Mouse (Mus musculus): ENCODE measurements around the gene Mycl. TPM values are rescaled to one million over a fixed set of nuclear protein-coding genes. Genes with fewer than 3 reads are reported as not detected.
A peak's percentile ranks its signal among the peaks of the same experiment; 100 is the strongest.
"Not testable (repeated sequence)": the region's sequence is repeated elsewhere in the genome, so short reads cannot be mapped to it uniquely, and the experiment has no call there.

Mycl gene
- polyA plus RNA-seq, 1 experiment from 2014 or later: 34.1 TPM

DNA sequence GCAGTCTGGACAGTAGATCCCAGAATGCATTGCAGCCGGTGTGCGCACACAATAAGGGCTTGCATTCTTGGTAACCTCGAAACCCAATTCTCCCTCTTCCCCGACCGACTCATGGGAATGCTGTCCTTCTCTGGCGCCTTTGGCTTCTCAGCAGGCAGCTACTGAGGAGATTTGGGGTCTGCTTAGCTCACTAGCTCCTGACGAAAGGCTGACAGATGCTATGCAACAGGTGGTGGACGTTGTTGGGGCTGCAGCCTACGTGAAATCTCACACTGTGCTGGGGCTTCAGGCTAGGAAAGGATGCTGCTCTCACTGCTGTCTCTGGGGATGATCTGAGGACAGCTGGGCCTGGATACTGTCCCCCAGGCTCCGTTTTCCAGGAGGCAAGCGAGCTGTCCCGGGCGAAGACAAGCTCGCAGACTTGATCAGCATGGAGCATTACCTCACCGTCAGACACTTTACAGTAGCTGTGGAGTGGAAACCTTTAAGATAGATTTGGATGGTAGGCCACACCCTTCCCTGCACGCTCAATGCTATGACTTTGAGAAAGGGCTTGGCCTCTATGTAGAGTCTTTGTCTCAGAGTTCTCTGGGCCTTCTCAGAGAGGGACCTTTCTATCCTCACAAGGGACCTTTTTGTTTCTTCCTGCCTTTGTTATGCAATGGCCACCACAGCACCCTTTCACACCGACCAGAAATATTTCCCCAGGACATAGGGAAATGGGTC lies 5.3 kb downstream of the Mycl start:
- Histone ChIP-seq H3K27me3 (replicated peaks; ENCODE audit: control insufficient read depth, insufficient read depth, low read length) (no peaks in the 10 kb centered on the region), H3K36me3 (ENCODE audit: control insufficient read depth, insufficient read depth, low read length) (no peaks in the 10 kb centered on the region), H3K4me2 (ENCODE audit: low read length) (peak overlapping the region; percentile 63; the same call in 1 of the 2 replicates), H3K27ac (ENCODE audit: low read depth, low read length) (peak overlapping the region; percentile 13; the same call in 1 of the 2 replicates), H3K4me3 (ENCODE audit: low read length) (no peak overlapping the region), H3K9me3 (ENCODE audit: control insufficient read depth, low read length) (no peaks in the 10 kb centered on the region), H3K4me1 (ENCODE audit: control insufficient read depth, insufficient read depth, low read depth, low read length) (peaks cover 31% of the 10 kb centered on the region), H3K9ac (ENCODE audit: low read depth, low read length) (peak overlapping the region; percentile 64; the same call in 1 of the 2 replicates)
- 14% methylated on average over 17 of the region's 17 CpGs for WGBS
- ATAC-seq: no peak

GRCm38 (mm10) chr4:123005054-123005966 lies 9.9 kb downstream of the Mycl start:
- H3K9me3 ChIP-seq (ENCODE audit: control insufficient read depth, low read length): no peaks in the 10 kb centered on the region
- no peaks in the 10 kb centered on the region for H3K27me3 ChIP-seq (replicated peaks; ENCODE audit: control insufficient read depth, insufficient read depth, low read length)
- H3K27ac ChIP-seq (ENCODE audit: low read depth, low read length): no peak overlapping the region
- no peak overlapping the region for H3K9ac ChIP-seq (ENCODE audit: low read depth, low read length)
- no peak overlapping the region for H3K4me3 ChIP-seq (ENCODE audit: low read length)
- 51% methylated on average over 15 of the region's 15 CpGs for WGBS
- no peak overlapping the region for H3K4me2 ChIP-seq (ENCODE audit: low read length)
- H3K36me3 ChIP-seq (ENCODE audit: control insufficient read depth, insufficient read depth, low read length): no peaks in the 10 kb centered on the region
- no peak for ATAC-seq
- H3K4me1 ChIP-seq (ENCODE audit: control insufficient read depth, insufficient read depth, low read depth, low read length): peaks cover 12% of the 10 kb centered on the region

GRCm38 (mm10) chr4:123012501-123012900 lies 17.0 kb downstream of the Mycl start:
- H3K36me3 ChIP-seq (ENCODE audit: control insufficient read depth, insufficient read depth, low read length); H3K9me3 ChIP-seq (ENCODE audit: control insufficient read depth, low read length); H3K4me3 ChIP-seq (ENCODE audit: low read length); H3K4me2 ChIP-seq (ENCODE audit: low read length); H3K9ac ChIP-seq (ENCODE audit: low read depth, low read length); ATAC-seq; H3K27me3 ChIP-seq (replicated peaks; ENCODE audit: control insufficient read depth, insufficient read depth, low read length): not testable (repeated sequence)
- peaks cover 30% of the 10 kb centered on the region for H3K4me1 ChIP-seq (ENCODE audit: control insufficient read depth, insufficient read depth, low read depth, low read length)
- 82% methylated on average over 4 of the region's 4 CpGs for WGBS
- H3K27ac ChIP-seq (ENCODE audit: low read depth, low read length): peak overlapping the region; percentile 89

DNA sequence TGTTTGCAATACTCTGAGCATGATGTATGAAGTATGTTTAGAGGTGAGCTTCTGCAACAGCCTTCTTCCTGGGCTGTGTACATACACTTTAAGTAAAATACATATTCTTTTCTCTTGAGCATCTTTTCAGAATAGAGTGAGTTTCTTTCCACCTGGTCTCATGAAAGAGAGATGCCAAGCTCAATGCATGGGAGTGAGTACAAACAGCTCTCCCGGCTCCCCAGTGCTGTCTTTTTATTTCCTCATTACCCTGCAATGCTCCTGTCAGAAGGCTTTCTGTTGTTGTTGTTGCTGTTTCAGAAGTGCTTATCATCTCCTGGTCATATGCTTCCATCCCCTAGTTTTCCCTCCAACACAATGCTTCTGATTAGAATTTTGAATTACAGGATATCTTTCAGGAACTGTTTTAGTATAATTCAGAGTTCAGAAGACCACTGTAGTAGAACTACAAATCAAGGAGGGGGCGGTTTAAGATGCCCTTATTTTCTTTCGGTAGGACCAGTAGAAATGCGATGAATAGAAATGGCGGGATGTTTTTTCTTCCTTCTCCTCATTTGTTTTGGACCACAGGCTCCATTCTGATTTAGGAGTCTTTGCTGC lies 18.0 kb downstream of the Mycl start:
- no peaks in the 10 kb centered on the region for H3K27me3 ChIP-seq (replicated peaks; ENCODE audit: control insufficient read depth, insufficient read depth, low read length)
- peak overlapping the region; percentile 38 for H3K4me2 ChIP-seq (ENCODE audit: low read length)
- no peaks in the 10 kb centered on the region for H3K9me3 ChIP-seq (ENCODE audit: control insufficient read depth, low read length)
- H3K9ac ChIP-seq (ENCODE audit: low read depth, low read length): peak overlapping the region; percentile 10; the same call in 1 of the 2 replicates
- no peak overlapping the region for H3K4me3 ChIP-seq (ENCODE audit: low read length)
- peak overlapping the region; percentile 89 for H3K27ac ChIP-seq (ENCODE audit: low read depth, low read length)
- H3K36me3 ChIP-seq (ENCODE audit: control insufficient read depth, insufficient read depth, low read length): no peaks in the 10 kb centered on the region
- peak; percentile 0; the same call in 1 of the 2 replicates for ATAC-seq
- peaks cover 38% of the 10 kb centered on the region for H3K4me1 ChIP-seq (ENCODE audit: control insufficient read depth, insufficient read depth, low read depth, low read length)
- WGBS: 15% methylated on average over 5 of the region's 5 CpGs

GRCm38 (mm10) chr4:123013949-123014406 lies 18.5 kb downstream of the Mycl start:
- 11% methylated on average over 3 of the region's 3 CpGs for WGBS
- peak; percentile 83 for ATAC-seq
- Histone ChIP-seq H3K36me3 (ENCODE audit: control insufficient read depth, insufficient read depth, low read length) (no peaks in the 10 kb centered on the region), H3K9me3 (ENCODE audit: control insufficient read depth, low read length) (no peaks in the 10 kb centered on the region), H3K4me1 (ENCODE audit: control insufficient read depth, insufficient read depth, low read depth, low read length) (peaks cover 43% of the 10 kb centered on the region), H3K27ac (ENCODE audit: low read depth, low read length) (peak overlapping the region; percentile 89), H3K27me3 (replicated peaks; ENCODE audit: control insufficient read depth, insufficient read depth, low read length) (no peaks in the 10 kb centered on the region), H3K4me3 (ENCODE audit: low read length) (no peak overlapping the region), H3K9ac (ENCODE audit: low read depth, low read length) (no peak overlapping the region), H3K4me2 (ENCODE audit: low read length) (peak overlapping the region; percentile 38)

DNA sequence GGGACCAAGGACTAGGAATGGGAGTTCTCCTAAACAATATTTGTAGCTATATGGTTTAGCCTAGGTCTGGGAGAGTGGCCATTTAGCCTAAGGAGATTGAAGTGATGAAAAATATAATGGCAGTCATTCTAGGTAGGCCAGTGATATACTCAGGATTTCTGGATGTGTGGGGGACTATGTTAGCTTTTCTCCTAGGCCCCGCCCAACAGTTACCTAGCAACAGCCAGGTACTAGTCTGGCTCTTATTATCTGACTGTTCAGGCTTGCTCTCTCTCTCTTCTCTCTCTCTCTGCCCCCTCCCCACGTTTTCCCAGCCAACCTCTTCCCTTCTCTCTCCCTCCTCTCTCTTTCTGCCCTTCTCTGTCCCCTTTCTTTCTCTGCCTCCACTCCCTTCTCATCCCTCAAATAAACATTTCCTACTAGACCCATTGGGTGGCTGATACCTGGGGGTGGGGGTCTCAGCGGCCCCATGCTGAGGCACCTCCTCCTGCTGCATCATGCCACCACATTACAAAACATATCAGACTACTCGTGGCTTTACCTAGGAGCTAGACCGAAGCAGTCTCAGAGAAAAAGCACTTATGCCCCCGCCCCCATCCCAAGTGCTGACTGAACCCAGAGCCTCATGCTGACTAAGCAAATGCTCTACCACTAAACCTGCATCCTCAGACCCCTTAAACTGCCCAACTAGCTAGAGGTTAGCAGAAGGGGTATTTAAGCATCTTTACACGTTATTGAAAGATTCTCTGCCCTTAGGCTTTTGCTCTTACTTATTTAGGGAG lies 19.2 kb downstream of the Mycl start:
- Histone ChIP-seq H3K9me3 (ENCODE audit: control insufficient read depth, low read length) (no peaks in the 10 kb centered on the region), H3K9ac (ENCODE audit: low read depth, low read length) (no peak overlapping the region), H3K4me2 (ENCODE audit: low read length) (peak overlapping the region; percentile 28; the same call in 1 of the 2 replicates), H3K27ac (ENCODE audit: low read depth, low read length) (peak overlapping the region; percentile 89), H3K36me3 (ENCODE audit: control insufficient read depth, insufficient read depth, low read length) (no peaks in the 10 kb centered on the region), H3K27me3 (replicated peaks; ENCODE audit: control insufficient read depth, insufficient read depth, low read length) (no peaks in the 10 kb centered on the region), H3K4me3 (ENCODE audit: low read length) (no peak overlapping the region), H3K4me1 (ENCODE audit: control insufficient read depth, insufficient read depth, low read depth, low read length) (peaks cover 46% of the 10 kb centered on the region)
- WGBS: 19% methylated on average over 7 of the region's 7 CpGs
- peak; percentile 30 for ATAC-seq

DNA sequence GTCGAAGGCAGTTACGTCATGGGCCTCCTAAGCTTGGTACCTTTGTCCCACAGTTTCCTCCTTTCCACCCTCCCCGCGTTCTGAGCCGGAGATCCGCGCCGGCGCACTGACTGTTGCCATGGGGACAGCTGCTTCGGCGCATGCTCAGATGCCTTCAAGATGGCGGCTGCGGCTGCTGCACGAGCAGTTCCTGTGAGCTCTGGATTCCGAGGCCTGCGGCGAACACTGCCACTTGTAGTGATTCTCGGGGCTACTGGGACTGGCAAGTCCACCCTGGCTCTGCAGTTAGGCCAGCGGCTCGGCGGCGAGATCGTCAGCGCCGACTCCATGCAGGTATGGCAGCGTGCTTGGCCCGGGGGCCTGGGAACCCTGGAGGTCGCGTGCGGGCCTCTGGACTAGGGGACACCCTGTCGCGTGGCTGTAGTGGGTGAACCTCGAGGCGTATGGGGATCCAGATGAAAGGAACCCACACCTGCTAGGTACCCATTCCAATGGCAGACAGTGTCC lies 21.1 kb downstream of the Mycl start, which contains the start of gene Trit1:
Gene Trit1, plus strand, starts transcription at position 147 of the 507 bp plus-strand sequence.
- peaks cover 46% of the 10 kb centered on the region for H3K4me1 ChIP-seq (ENCODE audit: control insufficient read depth, insufficient read depth, low read depth, low read length)
- ATAC-seq: peak; percentile 91
- no peaks in the 10 kb centered on the region for H3K36me3 ChIP-seq (ENCODE audit: control insufficient read depth, insufficient read depth, low read length)
- peak within 1 kb of the TSS; percentile 88 for H3K4me2 ChIP-seq (ENCODE audit: low read length)
- peak within 1 kb of the TSS; percentile 85 for H3K9ac ChIP-seq (ENCODE audit: low read depth, low read length)
- no peaks in the 10 kb centered on the region for H3K9me3 ChIP-seq (ENCODE audit: control insufficient read depth, low read length)
- peak within 1 kb of the TSS; percentile 68 for H3K4me3 ChIP-seq (ENCODE audit: low read length)
- under 1% methylated on average over 34 of the region's 34 CpGs for WGBS
- H3K27ac ChIP-seq (ENCODE audit: low read depth, low read length): peak within 1 kb of the TSS; percentile 89
- H3K27me3 ChIP-seq (replicated peaks; ENCODE audit: control insufficient read depth, insufficient read depth, low read length): no peaks in the 10 kb centered on the region

DNA sequence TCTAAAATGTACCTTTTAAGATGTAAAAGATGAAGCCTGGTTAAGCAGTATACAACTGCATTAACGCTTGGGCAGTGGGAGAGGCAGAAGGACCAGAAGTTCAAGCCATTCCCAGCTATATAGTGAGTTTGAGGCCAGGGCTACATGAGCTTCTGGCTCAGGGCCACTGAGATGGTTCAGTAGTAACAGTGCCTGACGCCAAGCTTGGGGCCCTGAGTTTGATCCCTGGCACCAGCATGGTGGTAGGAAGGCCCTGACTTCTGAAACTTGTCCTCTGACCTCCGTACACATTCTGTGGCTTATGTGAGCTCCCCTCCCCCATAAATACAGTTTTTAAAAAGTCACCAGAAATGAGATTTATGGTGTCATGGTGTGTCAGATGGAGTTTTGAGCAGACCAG lies 26.1 kb downstream of the Mycl start:
- Histone ChIP-seq H3K9ac (ENCODE audit: low read depth, low read length) (no peak overlapping the region), H3K4me2 (ENCODE audit: low read length) (no peak overlapping the region), H3K27me3 (replicated peaks; ENCODE audit: control insufficient read depth, insufficient read depth, low read length) (no peaks in the 10 kb centered on the region), H3K27ac (ENCODE audit: low read depth, low read length) (no peak overlapping the region), H3K9me3 (ENCODE audit: control insufficient read depth, low read length) (no peaks in the 10 kb centered on the region), H3K4me3 (ENCODE audit: low read length) (no peak overlapping the region), H3K4me1 (ENCODE audit: control insufficient read depth, insufficient read depth, low read depth, low read length) (peaks cover 21% of the 10 kb centered on the region), H3K36me3 (ENCODE audit: control insufficient read depth, insufficient read depth, low read length) (no peaks in the 10 kb centered on the region)
- ATAC-seq: no peak
- WGBS: 91% methylated on average over 3 of the region's 3 CpGs
